Mouse (Mus musculus): ENCODE measurements at regions not wholly inside any gene's neighbourhood (a gene's known extent, or its start where the extent isn't known, plus 50 kb on each side); places are given as distances from the start of the nearest gene placed in this dataset.

GRCm38 (mm10) chr17:80798281-80798980 is 70.1 kb upstream of the Map4k3 start:
- intact Hi-C loops (cut with DNase I), result loop anchor here (5.0 kb wide), 1 partner anchor 71 kb away; the partner anchor contains the start of gene Map4k3
- no peak for DNase-seq

DNA sequence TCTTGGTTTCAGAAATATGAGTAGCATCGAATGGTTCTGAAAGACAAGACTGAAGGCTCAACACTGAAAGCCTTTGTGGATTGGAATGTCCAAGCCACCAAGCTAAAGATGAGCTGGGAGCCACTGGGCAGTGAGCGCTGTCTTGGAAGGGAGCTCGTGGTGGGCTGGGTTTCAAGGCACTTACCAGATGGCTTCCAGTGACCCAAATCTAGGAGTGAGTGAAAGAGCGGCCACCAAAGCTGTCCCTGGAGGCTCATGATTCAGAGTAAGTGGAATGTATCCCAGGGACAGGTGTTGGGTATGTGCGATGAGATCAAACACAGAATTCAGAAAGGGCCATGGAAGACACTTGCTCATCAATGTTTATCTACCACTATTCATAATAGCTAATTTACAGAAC is 68.5 kb upstream of the Map4k3 start:
- peak in 1 of 2 experiments; percentile 11 for DNase-seq
- intact Hi-C loops (cut with DNase I), result loop anchor here (5.0 kb wide), 1 partner anchor 69 kb away; the partner anchor contains the start of gene Map4k3

GRCm38 (mm10) chr17:80796386-80796785 is 68.1 kb upstream of the Map4k3 start:
- intact Hi-C loops (cut with DNase I), result loop anchor here (5.0 kb wide), 1 partner anchor 69 kb away; the partner anchor contains the start of gene Map4k3
- no peak for DNase-seq

GRCm38 (mm10) chr17:80795453-80796105 is 67.3 kb upstream of the Map4k3 start:
- intact Hi-C loops (cut with DNase I), result loop anchor here (5.0 kb wide), 1 partner anchor 68 kb away; the partner anchor contains the start of gene Map4k3
- DNase-seq, result no peak

DNA sequence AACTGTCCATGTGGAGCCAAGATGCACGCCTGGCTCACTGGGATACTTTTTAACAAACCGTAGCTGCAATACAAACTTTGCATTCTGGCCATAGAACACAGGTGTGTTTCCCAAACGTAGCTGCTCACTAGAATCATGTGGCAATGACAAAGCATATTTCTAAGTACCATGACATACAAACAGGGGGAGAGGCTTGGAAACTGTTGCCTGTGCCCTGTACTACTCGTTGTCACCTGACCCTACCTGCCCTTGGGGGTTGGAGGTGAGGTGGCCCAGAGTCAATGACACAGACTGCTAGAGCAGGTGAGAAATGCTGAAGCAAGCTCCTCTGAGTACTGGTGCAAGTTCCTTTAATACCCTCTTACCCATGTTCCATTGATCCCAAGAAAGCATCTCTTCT is 64.3 kb upstream of the Map4k3 start:
- intact Hi-C loops (cut with DNase I), result no loop called here
- no peak for DNase-seq

DNA sequence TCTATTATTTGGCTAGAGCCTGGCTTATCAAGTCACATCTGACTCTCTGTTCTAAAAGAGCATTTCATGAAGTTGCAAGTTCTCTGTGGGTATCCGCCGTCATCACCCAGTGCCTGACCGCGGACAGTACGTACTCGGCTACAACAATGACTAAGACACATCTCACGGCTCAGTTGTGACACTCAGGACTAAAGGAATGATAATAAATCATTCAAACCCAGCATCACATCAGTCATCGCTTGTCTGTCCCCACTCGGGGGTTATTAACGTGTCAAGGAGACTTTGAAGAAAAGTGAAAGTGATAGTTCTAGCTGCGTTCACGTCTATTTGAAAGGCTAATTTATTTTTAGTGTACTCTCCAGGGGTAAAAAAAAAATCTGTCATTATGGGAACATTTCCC is 61.4 kb upstream of the Map4k3 start:
- intact Hi-C loops (cut with DNase I), result no loop called here
- DNase-seq, result no peak

GRCm38 (mm10) chr17:80789000-80789399 is 60.7 kb upstream of the Map4k3 start:
- no peak for DNase-seq
- intact Hi-C loops (cut with DNase I), result no loop called here

DNA sequence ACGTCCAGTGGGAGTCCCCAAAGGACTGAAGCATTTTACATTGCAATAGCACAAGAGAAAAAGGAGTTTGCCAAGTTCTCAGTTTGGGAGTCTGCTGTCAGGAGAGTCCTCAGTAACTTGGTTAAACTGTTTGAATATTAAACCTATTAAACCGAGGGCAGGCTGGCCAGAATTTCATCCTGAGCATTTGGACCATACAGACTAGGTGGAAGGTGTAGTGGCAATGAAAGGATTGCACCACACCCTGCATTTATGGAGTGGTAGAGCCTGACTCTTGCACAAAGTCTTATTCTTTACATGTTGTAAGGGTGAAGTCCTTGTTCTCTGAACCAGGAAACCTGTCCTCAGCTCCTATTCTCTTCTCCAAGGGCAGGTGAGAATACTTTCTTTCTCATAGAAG is 58.6 kb upstream of the Map4k3 start:
- intact Hi-C loops (cut with DNase I), result no loop called here
- no peak for DNase-seq

DNA sequence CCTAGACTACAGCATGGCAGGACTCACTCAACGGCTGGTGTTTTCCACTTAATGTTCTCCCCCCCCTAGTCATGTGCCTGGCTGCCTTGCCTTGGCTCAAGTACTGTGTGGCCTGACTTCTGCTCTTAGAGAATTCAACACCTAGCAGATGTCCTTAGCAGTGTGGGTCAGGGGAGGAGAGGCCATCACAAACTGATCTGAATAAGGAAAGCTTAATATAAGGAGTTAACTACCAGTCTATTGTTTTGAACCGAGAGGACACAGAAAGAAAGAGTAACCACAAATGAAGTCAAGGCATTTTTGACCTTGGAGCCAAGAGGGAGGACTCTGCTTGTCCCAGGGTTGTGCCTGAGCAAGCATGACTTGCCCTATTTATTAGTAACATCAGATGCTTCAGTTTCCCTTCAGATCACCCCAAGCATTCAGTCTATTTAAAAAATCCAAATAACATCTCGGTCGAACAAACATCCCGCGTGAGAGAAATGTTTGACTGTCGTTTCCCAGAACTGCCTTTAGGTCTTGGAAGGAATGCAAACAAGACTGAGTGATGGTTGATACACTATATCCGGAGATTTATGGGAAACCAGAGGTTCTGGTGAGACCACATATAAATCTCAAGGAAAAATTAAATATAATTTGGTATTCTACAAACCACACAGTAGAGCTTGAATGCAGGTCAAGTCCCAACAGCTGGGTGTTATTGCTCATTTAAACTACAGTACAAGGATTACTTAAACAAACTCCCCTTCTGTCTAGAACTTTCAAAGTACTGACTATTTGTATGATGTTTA is 58.0 kb upstream of the Map4k3 start:
- intact Hi-C loops (cut with DNase I), result no loop called here
- no peak for DNase-seq

GRCm38 (mm10) chr17:80785476-80785875 is 57.2 kb upstream of the Map4k3 start:
- DNase-seq, result no peak
- intact Hi-C loops (cut with DNase I), result no loop called here

DNA sequence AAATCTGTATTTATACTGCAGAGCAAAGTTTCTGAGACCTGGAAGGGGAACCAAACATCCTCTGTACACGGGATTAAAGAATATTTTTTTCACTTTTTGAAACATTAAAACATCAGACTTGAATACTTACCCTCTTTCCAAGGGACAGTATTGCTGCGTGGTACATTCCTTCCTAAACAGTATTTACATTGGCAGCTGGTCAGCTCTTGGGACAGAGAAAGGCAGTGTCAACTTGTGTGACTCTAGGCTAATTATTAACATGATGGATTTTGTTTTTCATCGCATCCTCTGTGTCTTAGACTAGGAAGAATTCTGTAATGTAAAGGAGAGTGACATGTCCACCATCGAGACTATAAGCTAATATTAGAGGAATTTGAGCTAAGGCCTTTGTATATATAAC is 56.8 kb upstream of the Map4k3 start:
- intact Hi-C loops (cut with DNase I), result no loop called here
- DNase-seq, result no peak

DNA sequence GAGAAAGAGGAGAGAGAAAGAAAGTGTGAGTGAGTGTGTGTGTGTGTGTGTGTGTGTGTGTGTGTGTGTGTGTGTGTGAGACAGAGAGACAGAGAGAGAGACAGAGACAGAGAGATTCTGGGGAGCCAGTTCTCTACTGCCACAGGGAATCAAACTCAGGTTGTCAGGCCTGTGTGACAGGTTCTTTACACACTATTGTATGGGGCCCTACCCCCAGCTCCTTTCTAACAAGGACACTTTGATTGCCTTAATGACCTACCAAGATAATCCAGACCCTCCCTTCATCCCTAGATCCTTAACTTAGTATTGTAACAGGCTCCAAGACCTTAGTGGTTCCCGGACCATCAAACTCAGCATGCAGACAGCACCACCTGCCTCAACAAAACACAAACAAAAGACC is 53.9 kb upstream of the Map4k3 start:
- intact Hi-C loops (cut with DNase I), result no loop called here
- DNase-seq, result no peak

DNA sequence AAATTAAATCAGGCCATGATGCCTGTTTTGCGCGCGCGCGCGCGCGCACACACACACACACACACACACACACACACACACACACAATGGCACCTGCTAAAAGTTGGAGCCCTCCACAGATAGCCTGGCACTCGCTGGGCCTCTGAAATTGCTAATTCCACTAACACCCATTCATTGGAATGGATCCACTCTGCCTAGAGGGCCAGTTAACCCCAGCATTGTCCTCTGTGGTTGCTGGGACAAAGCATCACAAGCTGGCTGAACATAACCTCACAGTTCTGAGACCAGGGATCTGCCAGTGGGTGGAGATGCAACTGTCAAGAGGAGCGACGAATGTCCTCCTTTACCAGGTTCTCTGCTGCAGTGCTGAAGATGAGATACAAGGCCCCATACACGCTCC is 53.3 kb upstream of the Map4k3 start:
- DNase-seq, result no peak
- intact Hi-C loops (cut with DNase I), result no loop called here

- intact Hi-C loops (cut with DNase I), result no loop called here
- DNase-seq, result no peak
Observed at GRCm38 (mm10) chr17:80780303-80780702, 52.0 kb upstream of the Map4k3 start.

DNA sequence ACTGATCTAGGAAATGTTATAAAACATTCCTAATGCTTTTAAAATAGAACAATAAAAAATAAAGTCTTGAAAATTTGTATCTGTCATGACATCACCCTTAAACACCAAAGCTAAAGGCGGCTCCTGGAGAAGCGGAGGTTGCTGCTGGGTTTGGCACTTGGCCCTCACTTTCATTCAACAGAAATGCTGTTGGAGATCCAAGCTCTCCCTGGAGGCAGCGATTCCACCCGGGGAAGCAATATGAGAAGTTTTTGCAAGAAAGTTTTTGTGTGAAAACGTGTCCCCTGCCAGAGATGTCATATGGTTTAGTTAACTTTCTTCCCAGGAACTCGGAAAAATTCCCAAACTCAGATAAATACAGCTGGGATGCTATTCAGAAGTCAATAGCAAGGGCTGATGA is 51.5 kb upstream of the Map4k3 start:
- DNase-seq, result peak in 1 of 2 experiments; percentile 70
- intact Hi-C loops (cut with DNase I), result no loop called here
